Mouse (Mus musculus): ENCODE results near the gene Ube2g2. TPM values are rescaled to one million over a fixed set of nuclear protein-coding genes. Genes with fewer than 3 reads are reported as not detected.

The Ube2g2 gene
- polyA plus RNA-seq, 1 experiment from 2014 or later: 65.6 TPM

DNA sequence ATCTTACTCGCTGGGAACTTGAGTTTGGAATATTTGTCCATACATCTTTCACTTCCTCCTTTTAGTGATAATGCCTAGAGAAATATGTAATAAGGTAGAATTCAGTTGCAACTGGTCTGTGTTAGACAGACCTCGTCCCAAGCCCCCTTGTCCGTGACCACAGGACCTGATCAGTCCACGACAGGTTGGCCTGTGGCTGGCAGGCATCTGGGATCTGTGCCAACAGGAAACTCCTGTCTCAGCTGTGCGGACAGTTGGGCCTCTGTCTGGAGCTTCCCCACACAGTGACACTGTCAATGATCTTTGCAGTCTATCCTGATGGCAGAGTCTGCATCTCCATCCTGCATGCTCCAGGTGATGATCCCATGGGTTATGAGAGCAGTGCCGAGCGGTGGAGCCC is 21.1 kb downstream of the Ube2g2 start:
- no peaks in the 10 kb centered on the region for H3K27me3 ChIP-seq (replicated peaks; ENCODE audit: insufficient read depth, low read length)
- no peak overlapping the region for H3K4me3 ChIP-seq (ENCODE audit: low read depth, low read length)
- DNase-seq (ENCODE audit: low spot score) (no peak), ATAC-seq (no peak)
- H3K27ac ChIP-seq (ENCODE audit: low read length): no peak overlapping the region
- TF ChIP-seq CTCF (IDR thresholded peaks at IDR 0.05) (no peak), EP300 (IDR thresholded peaks at IDR 0.05) (no peak)
- H3K4me1 ChIP-seq (ENCODE audit: insufficient read depth, low read depth, low read length): peaks cover 3% of the 10 kb centered on the region; the same call in 1 of the 2 replicates
- no peaks in the 10 kb centered on the region for H3K9me3 ChIP-seq (ENCODE audit: low read length)
- H3K4me2 ChIP-seq (replicated peaks; ENCODE audit: low read depth, low read length): no peak overlapping the region
- H3K36me3 ChIP-seq (ENCODE audit: insufficient read depth, low read length): peaks cover 47% of the 10 kb centered on the region
- WGBS: 58% methylated on average over 7 of the region's 7 CpGs
- no peak overlapping the region for H3K9ac ChIP-seq (replicated peaks; ENCODE audit: low read depth)

DNA sequence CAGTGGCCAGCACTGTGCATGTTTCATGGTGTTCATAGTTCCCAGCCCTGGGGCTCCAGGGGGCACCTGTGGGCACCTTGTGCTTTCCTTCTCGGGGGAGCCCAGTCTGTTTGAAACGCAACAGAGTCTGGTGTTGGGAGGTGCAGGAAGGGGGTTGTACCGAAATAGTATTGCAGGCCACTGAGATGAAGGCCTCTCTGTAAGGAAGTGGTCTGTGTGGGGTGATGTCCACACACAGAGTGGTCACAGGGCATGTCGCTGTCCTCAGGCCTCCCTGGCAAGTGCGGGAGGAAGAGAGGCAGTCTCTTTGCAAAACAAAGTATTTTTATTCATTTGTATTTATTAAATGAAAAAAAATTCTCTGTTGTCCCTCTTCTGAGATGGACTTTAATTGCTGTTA is 23.5 kb downstream of the Ube2g2 start:
- DNase-seq (ENCODE audit: low spot score) (no peak), ATAC-seq (no peak)
- no peak overlapping the region for H3K4me3 ChIP-seq (ENCODE audit: low read depth, low read length)
- no peak overlapping the region for H3K9ac ChIP-seq (replicated peaks; ENCODE audit: low read depth)
- 89% methylated on average over 5 of the region's 5 CpGs for WGBS
- H3K4me2 ChIP-seq (replicated peaks; ENCODE audit: low read depth, low read length): no peak overlapping the region
- no peaks in the 10 kb centered on the region for H3K9me3 ChIP-seq (ENCODE audit: low read length)
- no peak overlapping the region for H3K27ac ChIP-seq (ENCODE audit: low read length)
- H3K27me3 ChIP-seq (replicated peaks; ENCODE audit: insufficient read depth, low read length): no peaks in the 10 kb centered on the region
- peaks cover 47% of the 10 kb centered on the region for H3K36me3 ChIP-seq (ENCODE audit: insufficient read depth, low read length)
- no peaks in the 10 kb centered on the region for H3K4me1 ChIP-seq (ENCODE audit: insufficient read depth, low read depth, low read length)
- TF ChIP-seq EP300 (IDR thresholded peaks at IDR 0.05) (no peak), CTCF (IDR thresholded peaks at IDR 0.05) (no peak)

DNA sequence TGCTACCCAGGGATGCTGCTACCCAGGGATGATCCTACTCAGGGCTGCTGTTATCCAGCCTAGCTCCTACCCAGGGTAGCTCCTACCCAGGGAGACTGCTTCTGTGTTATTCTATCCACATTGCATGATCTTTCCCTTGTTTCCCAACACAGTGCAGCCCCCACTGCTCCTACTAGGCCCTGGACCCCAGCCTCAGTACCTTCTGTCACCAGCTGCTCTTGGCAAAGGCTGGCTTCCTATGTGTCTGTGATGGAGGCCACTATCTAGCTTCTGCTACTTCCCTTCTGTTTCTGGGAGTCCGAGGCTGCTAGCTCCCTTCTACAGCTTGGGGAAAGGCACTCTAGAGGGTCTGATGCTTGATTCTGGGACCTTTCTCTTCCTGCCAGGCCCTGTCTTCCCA is 25.4 kb downstream of the Ube2g2 start:
- H3K9ac ChIP-seq (replicated peaks; ENCODE audit: low read depth): no peak overlapping the region
- H3K4me2 ChIP-seq (replicated peaks; ENCODE audit: low read depth, low read length): no peak overlapping the region
- H3K4me1 ChIP-seq (ENCODE audit: insufficient read depth, low read depth, low read length): no peaks in the 10 kb centered on the region
- no peaks in the 10 kb centered on the region for H3K9me3 ChIP-seq (ENCODE audit: low read length)
- ATAC-seq: no peak
- WGBS: 74% methylated on average over 1 of the region's 1 CpGs
- no peak overlapping the region for H3K27ac ChIP-seq (ENCODE audit: low read length)
- no peaks in the 10 kb centered on the region for H3K27me3 ChIP-seq (replicated peaks; ENCODE audit: insufficient read depth, low read length)
- no peak for TF ChIP-seq EP300 (IDR thresholded peaks at IDR 0.05)
- no peak for TF ChIP-seq CTCF (IDR thresholded peaks at IDR 0.05)
- DNase-seq (ENCODE audit: low spot score): no peak
- H3K4me3 ChIP-seq (ENCODE audit: low read depth, low read length): no peak overlapping the region
- H3K36me3 ChIP-seq (ENCODE audit: insufficient read depth, low read length): peaks cover 38% of the 10 kb centered on the region

DNA sequence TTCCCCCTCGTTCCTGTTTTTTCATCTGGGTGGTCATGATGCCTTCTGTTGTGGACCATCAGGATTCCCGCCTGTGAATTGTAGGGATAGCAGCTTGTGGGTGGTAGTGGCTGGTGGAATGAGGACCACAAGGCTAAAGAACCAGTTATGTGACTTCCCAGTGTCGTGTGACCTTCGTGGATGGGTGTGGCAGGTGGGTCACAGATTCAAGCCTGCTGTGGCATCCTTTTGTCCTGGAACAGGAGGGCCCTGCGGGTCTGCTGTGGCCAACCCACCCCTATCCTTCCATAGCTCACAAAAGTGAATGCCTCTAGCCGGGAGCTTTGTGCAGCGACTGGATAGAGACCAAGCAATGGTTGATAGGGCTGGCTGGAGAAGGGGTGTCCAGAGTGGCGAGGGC is 25.8 kb downstream of the Ube2g2 start:
- TF ChIP-seq CTCF (IDR thresholded peaks at IDR 0.05) (no peak), EP300 (IDR thresholded peaks at IDR 0.05) (no peak)
- Histone ChIP-seq H3K27me3 (replicated peaks; ENCODE audit: insufficient read depth, low read length) (no peaks in the 10 kb centered on the region), H3K4me3 (ENCODE audit: low read depth, low read length) (no peak overlapping the region), H3K27ac (ENCODE audit: low read length) (no peak overlapping the region), H3K4me1 (ENCODE audit: insufficient read depth, low read depth, low read length) (no peaks in the 10 kb centered on the region), H3K9me3 (ENCODE audit: low read length) (no peaks in the 10 kb centered on the region), H3K36me3 (ENCODE audit: insufficient read depth, low read length) (peaks cover 38% of the 10 kb centered on the region), H3K4me2 (replicated peaks; ENCODE audit: low read depth, low read length) (no peak overlapping the region), H3K9ac (replicated peaks; ENCODE audit: low read depth) (no peak overlapping the region)
- ATAC-seq (no peak), DNase-seq (ENCODE audit: low spot score) (no peak)
- WGBS: 79% methylated on average over 8 of the region's 8 CpGs

DNA sequence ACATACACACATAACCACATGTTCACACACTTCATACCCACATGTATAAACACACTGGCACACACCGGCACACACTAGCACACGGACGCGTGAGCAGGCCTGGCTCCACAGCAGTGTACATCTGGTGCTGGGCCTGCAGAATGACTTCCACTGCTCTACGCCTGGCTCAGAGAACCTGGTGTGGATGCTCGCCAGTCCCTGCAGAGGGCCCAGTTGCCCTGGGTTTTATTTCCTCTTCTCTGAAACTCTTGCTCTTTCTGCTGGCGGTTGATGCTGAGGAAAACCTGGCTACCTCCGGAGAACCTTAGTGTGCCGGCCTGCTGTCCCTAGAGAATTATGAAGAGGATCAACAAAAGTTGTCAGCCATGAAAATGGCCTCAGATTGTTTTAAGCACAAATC is 30.0 kb downstream of the Ube2g2 start:
- ATAC-seq (no peak), DNase-seq (ENCODE audit: low spot score) (no peak)
- no peak overlapping the region for H3K27ac ChIP-seq (ENCODE audit: low read length)
- H3K4me3 ChIP-seq (ENCODE audit: low read depth, low read length): no peak overlapping the region
- no peak overlapping the region for H3K4me2 ChIP-seq (replicated peaks; ENCODE audit: low read depth, low read length)
- no peaks in the 10 kb centered on the region for H3K9me3 ChIP-seq (ENCODE audit: low read length)
- no peaks in the 10 kb centered on the region for H3K27me3 ChIP-seq (replicated peaks; ENCODE audit: insufficient read depth, low read length)
- no peaks in the 10 kb centered on the region for H3K4me1 ChIP-seq (ENCODE audit: insufficient read depth, low read depth, low read length)
- no peak for TF ChIP-seq CTCF (IDR thresholded peaks at IDR 0.05)
- no peak overlapping the region for H3K9ac ChIP-seq (replicated peaks; ENCODE audit: low read depth)
- WGBS: 83% methylated on average over 9 of the region's 9 CpGs
- no peaks in the 10 kb centered on the region for H3K36me3 ChIP-seq (ENCODE audit: insufficient read depth, low read length)

DNA sequence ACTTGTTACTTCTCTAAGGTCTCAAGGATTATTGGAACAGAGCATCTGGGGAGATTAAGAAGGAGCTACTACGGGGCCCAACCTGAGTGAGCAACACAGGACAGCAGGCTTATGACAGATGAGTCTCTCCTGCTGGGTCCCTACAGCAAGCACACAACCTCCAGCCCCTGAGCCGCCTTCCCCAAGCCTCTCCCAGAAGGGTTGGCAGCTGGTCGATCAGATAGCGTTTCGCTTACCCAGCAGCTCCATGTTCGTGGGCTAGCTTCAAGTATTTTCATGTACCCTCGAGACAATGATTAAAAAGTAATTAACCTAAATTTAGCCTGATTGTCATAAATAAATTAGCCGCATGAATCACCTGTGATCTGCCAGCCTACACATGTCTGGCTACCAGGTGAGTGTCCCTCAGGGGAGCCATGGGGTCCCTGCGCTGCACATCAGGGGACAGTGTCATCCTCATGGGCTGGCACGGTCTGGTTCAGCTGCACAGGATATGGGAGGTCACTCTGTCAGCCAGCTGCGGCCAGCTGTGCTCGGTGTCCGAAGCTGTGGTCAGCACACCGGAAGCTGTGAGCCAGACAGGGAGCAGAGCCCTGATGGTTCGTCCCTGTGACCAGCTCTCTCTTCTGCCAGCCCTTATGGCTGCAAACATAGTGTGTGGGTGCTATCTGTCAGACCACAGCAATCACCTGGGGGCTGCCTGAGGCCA is 36.4 kb downstream of the Ube2g2 start:
- Histone ChIP-seq H3K27ac (ENCODE audit: low read length) (peak overlapping the region; percentile 66), H3K4me1 (ENCODE audit: insufficient read depth, low read depth, low read length) (0 out of 2 replicates have a peak, but pooled peaks cover 2% of the 10 kb centered on the region), H3K9ac (replicated peaks; ENCODE audit: low read depth) (no peak overlapping the region), H3K4me3 (ENCODE audit: low read depth, low read length) (no peak overlapping the region), H3K36me3 (ENCODE audit: insufficient read depth, low read length) (no peaks in the 10 kb centered on the region), H3K9me3 (ENCODE audit: low read length) (no peaks in the 10 kb centered on the region), H3K27me3 (replicated peaks; ENCODE audit: insufficient read depth, low read length) (no peaks in the 10 kb centered on the region), H3K4me2 (replicated peaks; ENCODE audit: low read depth, low read length) (no peak overlapping the region)
- DNase-seq (ENCODE audit: low spot score) (peak; percentile 79), ATAC-seq (peak; percentile 95)
- WGBS: 41% methylated on average over 15 of the region's 15 CpGs
- no peak for TF ChIP-seq CTCF (IDR thresholded peaks at IDR 0.05)
- TF ChIP-seq EP300 (IDR thresholded peaks at IDR 0.05): no peak

All from lung, postnatal 0 days (tissue).